Mouse (Mus musculus): ENCODE measurements at regions not wholly inside any gene's neighbourhood (a gene's known extent, or its start where the extent isn't known, plus 50 kb on each side); places are given as distances from the start of the nearest gene placed in this dataset.

GRCm38 (mm10) chr13:92923496-92923895 is 78.9 kb downstream of the Mtx3 start:
- Histone ChIP-seq H3K4me2 (ENCODE audit: low read depth) (no peak overlapping the region), H3K36me3 (ENCODE audit: insufficient read depth) (no peaks in the 10 kb centered on the region), H3K27ac (ENCODE audit: low read depth, low read length) (no peak overlapping the region), H3K27me3 (ENCODE audit: insufficient read depth, low read length) (no peaks in the 10 kb centered on the region), H3K9me3 (ENCODE audit: low read length) (no peaks in the 10 kb centered on the region), H3K4me3 (ENCODE audit: low read depth, low read length) (no peak overlapping the region), H3K9ac (no peak overlapping the region), H3K4me1 (ENCODE audit: insufficient read depth) (no peaks in the 10 kb centered on the region)
- 78% methylated on average over 2 of the region's 2 CpGs for WGBS
- ATAC-seq (no peak), DNase-seq (no peak)
- TF ChIP-seq CTCF (IDR thresholded peaks at IDR 0.05; ENCODE audit: low read depth) = no peak

GRCm38 (mm10) chr13:92924021-92924420 is 79.5 kb downstream of the Mtx3 start:
- no peaks in the 10 kb centered on the region for H3K4me1 ChIP-seq (ENCODE audit: insufficient read depth)
- no peak for DNase-seq
- H3K27me3 ChIP-seq (ENCODE audit: insufficient read depth, low read length) = no peaks in the 10 kb centered on the region
- WGBS = 78% methylated on average over 3 of the region's 3 CpGs
- H3K27ac ChIP-seq (ENCODE audit: low read depth, low read length) = no peak overlapping the region
- no peak for TF ChIP-seq CTCF (IDR thresholded peaks at IDR 0.05; ENCODE audit: low read depth)
- no peak overlapping the region for H3K4me2 ChIP-seq (ENCODE audit: low read depth)
- no peak overlapping the region for H3K9ac ChIP-seq
- H3K9me3 ChIP-seq (ENCODE audit: low read length) = no peaks in the 10 kb centered on the region
- no peaks in the 10 kb centered on the region for H3K36me3 ChIP-seq (ENCODE audit: insufficient read depth)
- ATAC-seq = no peak
- H3K4me3 ChIP-seq (ENCODE audit: low read depth, low read length) = no peak overlapping the region

GRCm38 (mm10) chr13:92925196-92925595 is 80.6 kb downstream of the Mtx3 start:
- ATAC-seq = no peak
- no peak for TF ChIP-seq CTCF (IDR thresholded peaks at IDR 0.05; ENCODE audit: low read depth)
- H3K4me1 ChIP-seq (ENCODE audit: insufficient read depth) = no peaks in the 10 kb centered on the region
- no peak overlapping the region for H3K27ac ChIP-seq (ENCODE audit: low read depth, low read length)
- no peak for DNase-seq
- no peak overlapping the region for H3K9ac ChIP-seq
- H3K9me3 ChIP-seq (ENCODE audit: low read length) = no peaks in the 10 kb centered on the region
- no peak overlapping the region for H3K4me2 ChIP-seq (ENCODE audit: low read depth)
- WGBS = 87% methylated on average over 5 of the region's 5 CpGs
- no peak overlapping the region for H3K4me3 ChIP-seq (ENCODE audit: low read depth, low read length)
- H3K27me3 ChIP-seq (ENCODE audit: insufficient read depth, low read length) = no peaks in the 10 kb centered on the region
- no peaks in the 10 kb centered on the region for H3K36me3 ChIP-seq (ENCODE audit: insufficient read depth)

- Histone ChIP-seq H3K9ac (no peak overlapping the region), H3K4me2 (ENCODE audit: low read depth) (no peak overlapping the region), H3K9me3 (ENCODE audit: low read length) (no peaks in the 10 kb centered on the region), H3K36me3 (ENCODE audit: insufficient read depth) (no peaks in the 10 kb centered on the region), H3K4me3 (ENCODE audit: low read depth, low read length) (no peak overlapping the region), H3K27ac (ENCODE audit: low read depth, low read length) (no peak overlapping the region), H3K4me1 (ENCODE audit: insufficient read depth) (no peaks in the 10 kb centered on the region), H3K27me3 (ENCODE audit: insufficient read depth, low read length) (no peaks in the 10 kb centered on the region)
- 73% methylated on average over 1 of the region's 1 CpGs for WGBS
- DNase-seq (no peak), ATAC-seq (no peak)
- TF ChIP-seq CTCF (IDR thresholded peaks at IDR 0.05; ENCODE audit: low read depth) = no peak
Observed at GRCm38 (mm10) chr13:92928551-92928950, 84.0 kb downstream of the Mtx3 start.

DNA sequence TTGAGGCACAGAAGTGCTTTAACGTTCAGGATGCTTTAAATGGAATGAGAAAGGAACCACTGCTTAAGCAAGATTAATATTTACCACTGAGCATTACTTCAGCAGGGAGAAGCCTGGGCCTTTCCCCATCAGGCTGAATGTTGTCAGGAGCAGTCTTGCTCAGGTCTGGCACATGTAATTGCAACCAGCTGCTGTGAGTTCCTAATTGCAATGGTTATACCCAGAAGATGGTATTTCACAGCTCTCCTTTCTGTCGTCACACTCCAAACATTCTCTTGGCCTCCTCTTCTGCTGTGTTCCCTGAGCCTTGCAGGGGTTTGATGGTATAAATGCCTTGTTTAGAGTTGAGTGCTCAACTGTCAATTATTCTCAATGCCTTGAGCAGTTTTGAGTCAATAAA is 87.1 kb downstream of the Mtx3 start:
- peak; percentile 64; the same call in 1 of the 2 replicates for ATAC-seq
- Histone ChIP-seq H3K27me3 (ENCODE audit: insufficient read depth, low read length) (no peaks in the 10 kb centered on the region), H3K4me1 (ENCODE audit: insufficient read depth) (no peaks in the 10 kb centered on the region), H3K9ac (no peak overlapping the region), H3K9me3 (ENCODE audit: low read length) (no peaks in the 10 kb centered on the region), H3K4me3 (ENCODE audit: low read depth, low read length) (no peak overlapping the region), H3K36me3 (ENCODE audit: insufficient read depth) (no peaks in the 10 kb centered on the region), H3K4me2 (ENCODE audit: low read depth) (no peak overlapping the region), H3K27ac (ENCODE audit: low read depth, low read length) (no peak overlapping the region)
- TF ChIP-seq CTCF (IDR thresholded peaks at IDR 0.05; ENCODE audit: low read depth) = no peak
- DNase-seq = no peak
- WGBS = 53% methylated on average over 2 of the region's 2 CpGs

GRCm38 (mm10) chr13:92939032-92939431 is 94.5 kb downstream of the Mtx3 start:
- no peaks in the 10 kb centered on the region for H3K27me3 ChIP-seq (ENCODE audit: insufficient read depth, low read length)
- no peaks in the 10 kb centered on the region for H3K9me3 ChIP-seq (ENCODE audit: low read length)
- ATAC-seq = no peak
- 93% methylated on average over 7 of the region's 7 CpGs for whole genome bisulfite sequencing
- H3K4me2 ChIP-seq (ENCODE audit: low read depth) = no peak overlapping the region
- no peaks in the 10 kb centered on the region for H3K4me1 ChIP-seq (ENCODE audit: insufficient read depth)
- TF ChIP-seq CTCF (IDR thresholded peaks at IDR 0.05; ENCODE audit: low read depth) = no peak
- no peaks in the 10 kb centered on the region for H3K36me3 ChIP-seq (ENCODE audit: insufficient read depth)
- H3K4me3 ChIP-seq (ENCODE audit: low read depth, low read length) = no peak overlapping the region
- no peak overlapping the region for H3K27ac ChIP-seq (ENCODE audit: low read depth, low read length)
- no peak overlapping the region for H3K9ac ChIP-seq
- DNase-seq = no peak

GRCm38 (mm10) chr13:92940610-92941009 is 96.0 kb downstream of the Mtx3 start:
- Histone ChIP-seq H3K36me3 (ENCODE audit: insufficient read depth) (no peaks in the 10 kb centered on the region), H3K9ac (no peak overlapping the region), H3K9me3 (ENCODE audit: low read length) (no peaks in the 10 kb centered on the region), H3K27ac (ENCODE audit: low read depth, low read length) (no peak overlapping the region), H3K4me1 (ENCODE audit: insufficient read depth) (no peaks in the 10 kb centered on the region), H3K4me3 (ENCODE audit: low read depth, low read length) (no peak overlapping the region), H3K4me2 (ENCODE audit: low read depth) (no peak overlapping the region), H3K27me3 (ENCODE audit: insufficient read depth, low read length) (no peaks in the 10 kb centered on the region)
- WGBS = 92% methylated on average over 6 of the region's 6 CpGs
- no peak for TF ChIP-seq CTCF (IDR thresholded peaks at IDR 0.05; ENCODE audit: low read depth)
- ATAC-seq = no peak
- no peak for DNase-seq

DNA sequence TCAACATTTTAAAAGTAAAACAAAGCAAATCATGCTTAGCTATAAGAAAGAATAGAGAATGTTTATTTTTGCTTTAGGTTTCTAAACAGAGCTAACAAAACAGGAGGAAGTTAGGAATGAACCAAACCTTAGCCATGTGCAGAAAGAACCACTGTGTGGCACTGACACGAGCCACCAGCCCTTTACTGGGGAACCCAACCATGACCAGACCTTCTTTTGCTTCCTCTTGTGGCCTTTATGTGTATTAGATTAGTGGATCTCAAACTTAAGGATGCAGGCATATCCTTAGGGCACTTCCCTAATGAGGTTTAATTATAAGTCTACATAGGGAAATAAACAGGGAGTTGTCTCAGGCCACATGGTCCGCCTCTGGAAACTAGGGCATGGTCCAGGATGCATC is 104.0 kb downstream of the Mtx3 start:
- Histone ChIP-seq H3K36me3 (ENCODE audit: insufficient read depth) (no peaks in the 10 kb centered on the region), H3K4me1 (ENCODE audit: insufficient read depth) (no peaks in the 10 kb centered on the region), H3K27ac (ENCODE audit: low read depth, low read length) (no peak overlapping the region), H3K4me3 (ENCODE audit: low read depth, low read length) (no peak overlapping the region), H3K4me2 (ENCODE audit: low read depth) (no peak overlapping the region), H3K9me3 (ENCODE audit: low read length) (no peaks in the 10 kb centered on the region), H3K27me3 (ENCODE audit: insufficient read depth, low read length) (no peaks in the 10 kb centered on the region), H3K9ac (no peak overlapping the region)
- no peak for TF ChIP-seq CTCF (IDR thresholded peaks at IDR 0.05; ENCODE audit: low read depth)
- ATAC-seq (no peak), DNase-seq (no peak)
- 70% methylated on average over 2 of the region's 2 CpGs for WGBS

Data from forebrain, postnatal 0 days (tissue).